Comparison of ENCODE assay signal across 9 mouse cellular contexts in genomic region chr8:84202466-84202865, GRCm38 (mm10). TPM values are rescaled to one million over a fixed set of nuclear protein-coding genes. Genes with fewer than 3 reads are reported as not detected.
DNase-seq lines count a peak whose midpoint lies in the region; ATAC-seq and TF ChIP-seq lines count a peak whose summit lies in the region.
"Had no signal": no experiment of that assay in that cellular context is flagged by ENCODE, and none has a peak within 500 bp of the region (broad histone marks: within the 10 kb centered on the region; RNA-seq: fewer than 3 reads in every experiment).

No protein-coding gene starts in this region.

- H3K4me1 ChIP-seq in MEL (ENCODE audit: control insufficient read depth in 1 of 2, insufficient read depth in 2 of 2, low read length in 2 of 2) = peaks cover 0 to 35% of the 10 kb centered on the region in 2 experiments
- H3K4me1 ChIP-seq in forebrain, embryonic 12.5 days = peaks cover 60% of the 10 kb centered on the region
- H3K4me1 ChIP-seq in hindbrain, postnatal 0 days (ENCODE audit: insufficient read depth, low read length) = peaks cover 25% of the 10 kb centered on the region
- H3K4me1 ChIP-seq in liver, embryonic 13.5 days (replicated peaks) = peaks cover 72% of the 10 kb centered on the region
- peaks cover 66% of the 10 kb centered on the region for H3K4me1 ChIP-seq in neural tube, embryonic 15.5 days

- no peak for TF ChIP-seq CTCF in MEL (IDR thresholded peaks at IDR 0.05 in 2 of 3, conservative IDR thresholded peaks at IDR 0.05 in 1 of 3; ENCODE audit: control insufficient read depth in 1 of 3, insufficient read depth in 1 of 3, low read depth in 2 of 3, low read length in 3 of 3, poor library complexity in 1 of 3, severe bottlenecking in 1 of 3)
- TF ChIP-seq CTCF in hindbrain, postnatal 0 days (IDR thresholded peaks at IDR 0.05; ENCODE audit: low read depth) = no peak

- no peaks in the 10 kb centered on the region for H3K27me3 ChIP-seq in MEL (ENCODE audit: control insufficient read depth in 1 of 2, insufficient read depth in 2 of 2, low read length in 2 of 2)
- peaks cover 22% of the 10 kb centered on the region; the same call in 1 of the 2 replicates for H3K27me3 ChIP-seq in forebrain, embryonic 12.5 days
- H3K27me3 ChIP-seq in hindbrain, postnatal 0 days (ENCODE audit: insufficient read depth, low read length) = no peaks in the 10 kb centered on the region
- H3K27me3 ChIP-seq in liver, embryonic 13.5 days = peaks cover 40% of the 10 kb centered on the region
- H3K27me3 ChIP-seq in neural tube, embryonic 15.5 days (replicated peaks) = peaks cover 6% of the 10 kb centered on the region; the same call in 1 of the 2 replicates

- peaks cover 0 to 7% of the 10 kb centered on the region in 2 experiments; a peak in 1 of 4 replicates for H3K36me3 ChIP-seq in MEL (ENCODE audit: control insufficient read depth in 1 of 2, insufficient read depth in 2 of 2, low read length in 2 of 2)
- H3K36me3 ChIP-seq in forebrain, embryonic 12.5 days (replicated peaks) = no peaks in the 10 kb centered on the region
- no peaks in the 10 kb centered on the region for H3K36me3 ChIP-seq in hindbrain, postnatal 0 days (ENCODE audit: insufficient read depth, low read length)
- H3K36me3 ChIP-seq in liver, embryonic 13.5 days = 0 out of 2 replicates have a peak, but pooled peaks cover 8% of the 10 kb centered on the region
- H3K36me3 ChIP-seq in neural tube, embryonic 15.5 days = no peaks in the 10 kb centered on the region

- no peak for TF ChIP-seq EP300 in MEL (IDR thresholded peaks at IDR 0.05; ENCODE audit: low read depth in 1 of 2, low read length in 2 of 2)

- H3K4me2 ChIP-seq in forebrain, embryonic 12.5 days = peak overlapping the region; percentile 63
- H3K4me2 ChIP-seq in hindbrain, postnatal 0 days (ENCODE audit: low read depth, low read length) = peak overlapping the region; percentile 76
- peak overlapping the region; percentile 78 for H3K4me2 ChIP-seq in liver, embryonic 13.5 days
- H3K4me2 ChIP-seq in neural tube, embryonic 15.5 days = peak overlapping the region; percentile 77

- WGBS in forebrain, embryonic 12.5 days = 84% methylated on average over 9 of the region's 9 CpGs
- WGBS in hindbrain, postnatal 0 days = 79% methylated on average over 9 of the region's 9 CpGs
- WGBS in liver, embryonic 13.5 days (ENCODE audit: insufficient replicate concordance) = 43% methylated on average over 9 of the region's 9 CpGs
- WGBS in neural tube, embryonic 15.5 days = 93% methylated on average over 9 of the region's 9 CpGs

- no peak overlapping the region for H3K9ac ChIP-seq in MEL (ENCODE audit: control insufficient read depth, low read depth, low read length, poor library complexity, severe bottlenecking)
- no peak overlapping the region for H3K9ac ChIP-seq in forebrain, embryonic 12.5 days
- no peak overlapping the region for H3K9ac ChIP-seq in hindbrain, postnatal 0 days (replicated peaks; ENCODE audit: low read length)
- H3K9ac ChIP-seq in liver, embryonic 13.5 days = 0 out of 2 replicates have a peak overlapping the region, but pooled peaks have one; percentile 49
- H3K9ac ChIP-seq in neural tube, embryonic 15.5 days (replicated peaks) = no peak overlapping the region

- ATAC-seq in forebrain, embryonic 12.5 days (ENCODE audit: low FRiP score) = no peak
- ATAC-seq in hindbrain, postnatal 0 days = no peak
- ATAC-seq in liver, embryonic 13.5 days (ENCODE audit: low read depth) = no peak
- ATAC-seq in neural tube, embryonic 15.5 days (ENCODE audit: low FRiP score) = no peak
- ATAC-seq in granulocyte monocyte progenitor cell, adult 5-6 weeks (replicated peaks; ENCODE audit: poor library complexity, severe bottlenecking) = no peak

- DNase-seq in B cell, adult 2 months = peak; percentile 55 to 56
- peak; percentile 52 for DNase-seq in MEL (ENCODE audit: low read depth, low spot score)
- no peak for DNase-seq in hindbrain, postnatal 0 days (ENCODE audit: low spot score)
- peak; percentile 57 for DNase-seq in liver, embryonic 13.5 days
- no peak for DNase-seq in layer of hippocampus, postnatal 25 days (ENCODE audit: extremely low spot score in 1 of 2, low spot score in 1 of 2)

- no peaks in the 10 kb centered on the region for H3K9me3 ChIP-seq in MEL (replicated peaks; ENCODE audit: insufficient read depth, low read length)
- no peaks in the 10 kb centered on the region for H3K9me3 ChIP-seq in forebrain, embryonic 12.5 days
- H3K9me3 ChIP-seq in hindbrain, postnatal 0 days (ENCODE audit: low read length) = no peaks in the 10 kb centered on the region
- no peaks in the 10 kb centered on the region for H3K9me3 ChIP-seq in liver, embryonic 13.5 days (replicated peaks)
- H3K9me3 ChIP-seq in neural tube, embryonic 15.5 days (replicated peaks) = no peaks in the 10 kb centered on the region

- no peak for TF ChIP-seq POLR2A in MEL (IDR thresholded peaks at IDR 0.05; ENCODE audit: control insufficient read depth in 1 of 2, insufficient read depth in 1 of 2, low read depth in 1 of 2, low read length in 2 of 2, poor library complexity in 1 of 2)

- 0 out of 4 replicates have a peak overlapping the region, but pooled peaks of 1 of the 2 experiments have one; percentile 2 for H3K4me3 ChIP-seq in MEL (ENCODE audit: control insufficient read depth in 1 of 2, insufficient read depth in 1 of 2, low read depth in 2 of 2, low read length in 2 of 2)
- H3K4me3 ChIP-seq in forebrain, embryonic 12.5 days (replicated peaks) = no peak overlapping the region
- no peak overlapping the region for H3K4me3 ChIP-seq in hindbrain, postnatal 0 days (ENCODE audit: low read length)
- H3K4me3 ChIP-seq in liver, embryonic 13.5 days (replicated peaks) = peak overlapping the region; percentile 62
- no peak overlapping the region for H3K4me3 ChIP-seq in neural tube, embryonic 15.5 days (replicated peaks)

- H3K79me2 ChIP-seq in MEL (ENCODE audit: control insufficient read depth, insufficient read depth, low read length, poor library complexity) = peaks cover 4% of the 10 kb centered on the region; the same call in 1 of the 2 replicates

- TF ChIP-seq RAD21 in MEL (IDR thresholded peaks at IDR 0.05; ENCODE audit: low read depth, low read length) = no peak

- H3K27ac ChIP-seq in MEL (ENCODE audit: control insufficient read depth, low read depth, low read length) = no peak overlapping the region; the same call in 1 of the 2 replicates
- H3K27ac ChIP-seq in forebrain, embryonic 12.5 days = no peak overlapping the region
- no peak overlapping the region; the same call in 1 of the 2 replicates for H3K27ac ChIP-seq in hindbrain, postnatal 0 days
- H3K27ac ChIP-seq in liver, embryonic 13.5 days = peak overlapping the region; percentile 82
- peak overlapping the region; percentile 79; the same call in 1 of the 2 replicates for H3K27ac ChIP-seq in neural tube, embryonic 15.5 days (replicated peaks)

RNA-seq across cellular contexts. Expression of gene Nanos3, which starts 17.4 kb away (rescaled TPM):
- 0.56 and 2.0 TPM in 2 replicates for total RNA-seq in MEL (2012; rRNA removed)
- 1 to 10 TPM in 1 of 2 experiments, not detected in 1; 1.7 TPM for polyA plus RNA-seq in MEL (2012; ENCODE audit: insufficient read depth in 1 of 2, insufficient read length in 2 of 2, low read depth in 1 of 2, low replicate concordance in 2 of 2, missing spikeins in 1 of 2)
- polyA plus RNA-seq in forebrain, embryonic 12.5 days (2016; fragmentation: Nextera tagmentation; extraction: Ambion mirVana) = 5.9 and 6.0 TPM in 2 replicates
- 2.3 and 3.2 TPM in 2 replicates for total RNA-seq in hindbrain, postnatal 0 days (2014; rRNA removed)
- polyA plus RNA-seq in hindbrain, postnatal 0 days (2015; fragmentation: Nextera tagmentation; extraction: Ambion mirVana) = 11.5 and 15.5 TPM in 2 replicates
- polyA plus RNA-seq in liver, embryonic 13.5 days (2015; fragmentation: Nextera tagmentation; extraction: Ambion mirVana) = 0.28 and 0.34 TPM in 2 replicates
- 7.4 and 11.9 TPM in 2 replicates for polyA plus RNA-seq in neural tube, embryonic 15.5 days (2015; fragmentation: Nextera tagmentation; extraction: Ambion mirVana)
- 1 to 10 TPM; 2.6 to 3.0 TPM for total RNA-seq in layer of hippocampus, postnatal 25 days (2021)
- total RNA-seq in granulocyte monocyte progenitor cell, adult 5-6 weeks (2014; fragmentation: Nextera tagmentation) = 3.5 and 9.6 TPM in 2 replicates
- not detected in 2 replicates for total RNA-seq in granulocyte monocyte progenitor cell, adult 5-6 weeks (2017)
- total RNA-seq: hematopoietic stem cell, adult 5-6 weeks had no signal

RNA-seq across cellular contexts. Expression of gene Zswim4, which starts 34.4 kb away (rescaled TPM):
- 3.6 and 4.4 TPM in 2 replicates for total RNA-seq in MEL (2012; rRNA removed)
- 1 to 10 TPM in 1 of 2 experiments, not detected in 1; 7.4 TPM for polyA plus RNA-seq in MEL (2012; ENCODE audit: insufficient read depth in 1 of 2, insufficient read length in 2 of 2, low read depth in 1 of 2, low replicate concordance in 2 of 2, missing spikeins in 1 of 2)
- polyA plus RNA-seq in forebrain, embryonic 12.5 days (2016; fragmentation: Nextera tagmentation; extraction: Ambion mirVana) = 47.7 and 53.4 TPM in 2 replicates
- total RNA-seq in hindbrain, postnatal 0 days (2014; rRNA removed) = 44.1 and 50.6 TPM in 2 replicates
- polyA plus RNA-seq in hindbrain, postnatal 0 days (2015; fragmentation: Nextera tagmentation; extraction: Ambion mirVana) = 11.0 and 11.3 TPM in 2 replicates
- 2.1 and 2.2 TPM in 2 replicates for polyA plus RNA-seq in liver, embryonic 13.5 days (2015; fragmentation: Nextera tagmentation; extraction: Ambion mirVana)
- polyA plus RNA-seq in neural tube, embryonic 15.5 days (2015; fragmentation: Nextera tagmentation; extraction: Ambion mirVana) = 14.8 and 16.0 TPM in 2 replicates
- 10 to 100 TPM; 16.5 to 20.4 TPM for total RNA-seq in layer of hippocampus, postnatal 25 days (2021)
- 4.6 and 8.1 TPM in 2 replicates for total RNA-seq in granulocyte monocyte progenitor cell, adult 5-6 weeks (2014; fragmentation: Nextera tagmentation)
- 4.5 and 4.8 TPM in 2 replicates for total RNA-seq in granulocyte monocyte progenitor cell, adult 5-6 weeks (2017)

RNA-seq across cellular contexts. Expression of gene D8Ertd738e, which starts 47.1 kb away (rescaled TPM):
- total RNA-seq in MEL (2012; rRNA removed) = 159 and 164 TPM in 2 replicates
- 100 to 1,000 TPM in 1 of 2 experiments, not detected in 1; 149 TPM for polyA plus RNA-seq in MEL (2012; ENCODE audit: insufficient read depth in 1 of 2, insufficient read length in 2 of 2, low read depth in 1 of 2, low replicate concordance in 2 of 2, missing spikeins in 1 of 2)
- polyA plus RNA-seq in forebrain, embryonic 12.5 days (2016; fragmentation: Nextera tagmentation; extraction: Ambion mirVana) = 267 and 271 TPM in 2 replicates
- total RNA-seq in hindbrain, postnatal 0 days (2014; rRNA removed) = 69.4 and 79.5 TPM in 2 replicates
- polyA plus RNA-seq in hindbrain, postnatal 0 days (2015; fragmentation: Nextera tagmentation; extraction: Ambion mirVana) = 318 and 325 TPM in 2 replicates
- 229 and 245 TPM in 2 replicates for polyA plus RNA-seq in liver, embryonic 13.5 days (2015; fragmentation: Nextera tagmentation; extraction: Ambion mirVana)
- polyA plus RNA-seq in neural tube, embryonic 15.5 days (2015; fragmentation: Nextera tagmentation; extraction: Ambion mirVana) = 263 and 280 TPM in 2 replicates
- 100 to 1,000 TPM; 140 to 152 TPM for total RNA-seq in layer of hippocampus, postnatal 25 days (2021)
- total RNA-seq in granulocyte monocyte progenitor cell, adult 5-6 weeks (2014; fragmentation: Nextera tagmentation) = 145 and 151 TPM in 2 replicates
- total RNA-seq in granulocyte monocyte progenitor cell, adult 5-6 weeks (2017) = 66.2 and 88.3 TPM in 2 replicates

RNA-seq across cellular contexts. Expression of gene 4930432K21Rik, which starts 54.6 kb away (rescaled TPM):
- 1.3 and 2.2 TPM in 2 replicates for total RNA-seq in MEL (2012; rRNA removed)
- polyA plus RNA-seq in MEL (2012; ENCODE audit: insufficient read depth in 1 of 2, insufficient read length in 2 of 2, low read depth in 1 of 2, low replicate concordance in 2 of 2, missing spikeins in 1 of 2) = 1 to 10 TPM in 1 of 2 experiments, not detected in 1; 3.0 TPM
- polyA plus RNA-seq in forebrain, embryonic 12.5 days (2016; fragmentation: Nextera tagmentation; extraction: Ambion mirVana) = 2.1 and 2.3 TPM in 2 replicates
- 3.3 and 5.9 TPM in 2 replicates for total RNA-seq in hindbrain, postnatal 0 days (2014; rRNA removed)
- 2.7 and 3.0 TPM in 2 replicates for polyA plus RNA-seq in hindbrain, postnatal 0 days (2015; fragmentation: Nextera tagmentation; extraction: Ambion mirVana)
- 0.13 and 0.25 TPM in 2 replicates for polyA plus RNA-seq in liver, embryonic 13.5 days (2015; fragmentation: Nextera tagmentation; extraction: Ambion mirVana)
- 2.0 and 2.6 TPM in 2 replicates for polyA plus RNA-seq in neural tube, embryonic 15.5 days (2015; fragmentation: Nextera tagmentation; extraction: Ambion mirVana)
- total RNA-seq in layer of hippocampus, postnatal 25 days (2021) = 1 to 10 TPM; 1.4 to 2.1 TPM
- total RNA-seq in granulocyte monocyte progenitor cell, adult 5-6 weeks (2014; fragmentation: Nextera tagmentation) = 1.2 TPM in 1 of 2 replicates, not detected in the other
- 1.2 and 1.8 TPM in 2 replicates for total RNA-seq in granulocyte monocyte progenitor cell, adult 5-6 weeks (2017)

RNA-seq across cellular contexts. Expression of gene Mri1, which starts 54.7 kb away (rescaled TPM):
- total RNA-seq in MEL (2012; rRNA removed) = 26.8 and 27.8 TPM in 2 replicates
- 10 to 100 TPM in 1 of 2 experiments, not detected in 1; 43.2 TPM for polyA plus RNA-seq in MEL (2012; ENCODE audit: insufficient read depth in 1 of 2, insufficient read length in 2 of 2, low read depth in 1 of 2, low replicate concordance in 2 of 2, missing spikeins in 1 of 2)
- polyA plus RNA-seq in forebrain, embryonic 12.5 days (2016; fragmentation: Nextera tagmentation; extraction: Ambion mirVana) = 49.1 and 60.1 TPM in 2 replicates
- 46.1 and 71.6 TPM in 2 replicates for total RNA-seq in hindbrain, postnatal 0 days (2014; rRNA removed)
- polyA plus RNA-seq in hindbrain, postnatal 0 days (2015; fragmentation: Nextera tagmentation; extraction: Ambion mirVana) = 41.6 and 44.7 TPM in 2 replicates
- 41.2 and 48.4 TPM in 2 replicates for polyA plus RNA-seq in liver, embryonic 13.5 days (2015; fragmentation: Nextera tagmentation; extraction: Ambion mirVana)
- 51.5 and 58.8 TPM in 2 replicates for polyA plus RNA-seq in neural tube, embryonic 15.5 days (2015; fragmentation: Nextera tagmentation; extraction: Ambion mirVana)
- 10 to 100 TPM; 18.4 to 20.6 TPM for total RNA-seq in layer of hippocampus, postnatal 25 days (2021)
- total RNA-seq in granulocyte monocyte progenitor cell, adult 5-6 weeks (2014; fragmentation: Nextera tagmentation) = 18.6 and 30.7 TPM in 2 replicates
- 14.0 and 26.3 TPM in 2 replicates for total RNA-seq in granulocyte monocyte progenitor cell, adult 5-6 weeks (2017)

Comparison
In these comparisons a context has a peak if more than half of its experiments do, and no peak if none do; other contexts are left out.
1. DNase-seq: peak in B cell, adult 2 months (2 of 2), MEL (single experiment) and liver, embryonic 13.5 days (single experiment); none in hindbrain, postnatal 0 days (single experiment) and layer of hippocampus, postnatal 25 days (0 of 2).
2. H3K27ac ChIP-seq: peak in liver, embryonic 13.5 days (single experiment) and neural tube, embryonic 15.5 days (single experiment); none in MEL (single experiment), forebrain, embryonic 12.5 days (single experiment) and hindbrain, postnatal 0 days (single experiment).
3. Peak in every context shown above with its lines, with median percentiles within 50 percentile points of each other: H3K4me2 ChIP-seq.